Mouse (Mus musculus): ENCODE data around the gene Ccr1. TPM values are rescaled to one million over a fixed set of nuclear protein-coding genes. Genes with fewer than 3 reads are reported as not detected.
A peak's percentile ranks its signal among the peaks of the same experiment; 100 is the strongest.
"Not testable (repeated sequence)": the region's sequence is repeated elsewhere in the genome, so short reads cannot be mapped to it uniquely, and the experiment has no call there.

The Ccr1 gene
- total and polyA plus RNA-seq, 2 experiments = under 0.01 to 0.04 TPM

- Histone ChIP-seq H3K4me1 (ENCODE audit: control insufficient read depth, insufficient read depth, low read length) (peaks cover 10% of the 10 kb centered on the region; the same call in 1 of the 2 replicates), H3K79me2 (ENCODE audit: control insufficient read depth, insufficient read depth, low read length) (no peaks in the 10 kb centered on the region), H3K27ac (replicated peaks; ENCODE audit: insufficient read depth, low read depth, low read length) (peak overlapping the region; percentile 66), H3K27me3 (ENCODE audit: control insufficient read depth, insufficient read depth, low read length) (no peaks in the 10 kb centered on the region), H3K36me3 (ENCODE audit: control insufficient read depth, insufficient read depth, low read length) (no peaks in the 10 kb centered on the region), H3K4me3 (ENCODE audit: insufficient read depth, low read depth, low read length) (no peak overlapping the region), H3K9ac (ENCODE audit: low read depth, low read length) (no peak overlapping the region)
- 31% methylated on average over 8 of the region's 8 CpGs for WGBS
- TF ChIP-seq CTCF (IDR thresholded peaks at IDR 0.05; ENCODE audit: low read depth, low read length) (no peak), POLR2A (IDR thresholded peaks at IDR 0.05; ENCODE audit: extremely low read depth, insufficient read depth, low read length) (no peak)
- no peak for DNase-seq (ENCODE audit: extremely low read depth, low read depth, low spot score)
These were observed 39.7 kb downstream of the Ccr1 start for GRCm38 (mm10) chr9:123928759-123929246.

GRCm38 (mm10) chr9:123928118-123928758 lies 40.3 kb downstream of the Ccr1 start:
- H3K27ac ChIP-seq (replicated peaks; ENCODE audit: insufficient read depth, low read depth, low read length) = peak overlapping the region; percentile 66
- H3K79me2 ChIP-seq (ENCODE audit: control insufficient read depth, insufficient read depth, low read length) = no peaks in the 10 kb centered on the region
- H3K9ac ChIP-seq (ENCODE audit: low read depth, low read length) = no peak overlapping the region
- H3K36me3 ChIP-seq (ENCODE audit: control insufficient read depth, insufficient read depth, low read length) = no peaks in the 10 kb centered on the region
- DNase-seq (ENCODE audit: extremely low read depth, low read depth, low spot score) = no peak
- WGBS = 63% methylated on average over 12 of the region's 12 CpGs
- TF ChIP-seq CTCF (IDR thresholded peaks at IDR 0.05; ENCODE audit: low read depth, low read length) = no peak
- no peak for TF ChIP-seq POLR2A (IDR thresholded peaks at IDR 0.05; ENCODE audit: extremely low read depth, insufficient read depth, low read length)
- H3K4me1 ChIP-seq (ENCODE audit: control insufficient read depth, insufficient read depth, low read length) = peaks cover 12% of the 10 kb centered on the region; the same call in 1 of the 2 replicates
- H3K4me3 ChIP-seq (ENCODE audit: insufficient read depth, low read depth, low read length) = no peak overlapping the region
- no peaks in the 10 kb centered on the region for H3K27me3 ChIP-seq (ENCODE audit: control insufficient read depth, insufficient read depth, low read length)

- Histone ChIP-seq H3K9ac (ENCODE audit: low read depth, low read length) (0 out of 2 replicates have a peak overlapping the region, but pooled peaks have one; percentile 24), H3K27ac (replicated peaks; ENCODE audit: insufficient read depth, low read depth, low read length) (no peak overlapping the region), H3K27me3 (ENCODE audit: control insufficient read depth, insufficient read depth, low read length) (no peaks in the 10 kb centered on the region), H3K4me3 (ENCODE audit: insufficient read depth, low read depth, low read length) (no peak overlapping the region), H3K4me1 (ENCODE audit: control insufficient read depth, insufficient read depth, low read length) (peaks cover 11% of the 10 kb centered on the region; the same call in 1 of the 2 replicates), H3K79me2 (ENCODE audit: control insufficient read depth, insufficient read depth, low read length) (no peaks in the 10 kb centered on the region), H3K36me3 (ENCODE audit: control insufficient read depth, insufficient read depth, low read length) (no peaks in the 10 kb centered on the region)
- DNase-seq (ENCODE audit: extremely low read depth, low read depth, low spot score) = no peak
- 55% methylated on average over 16 of the region's 16 CpGs for WGBS
- TF ChIP-seq POLR2A (IDR thresholded peaks at IDR 0.05; ENCODE audit: extremely low read depth, insufficient read depth, low read length) (no peak), CTCF (IDR thresholded peaks at IDR 0.05; ENCODE audit: low read depth, low read length) (no peak)
These were observed 41.1 kb downstream of the Ccr1 start for GRCm38 (mm10) chr9:123927281-123927960.

GRCm38 (mm10) chr9:123926041-123926440 lies 42.5 kb downstream of the Ccr1 start:
- H3K27ac ChIP-seq (replicated peaks; ENCODE audit: insufficient read depth, low read depth, low read length) = not testable (repeated sequence)
- 3% methylated on average over 5 of the region's 5 CpGs for WGBS

GRCm38 (mm10) chr9:123925101-123925946 lies 43.2 kb downstream of the Ccr1 start:
- H3K9ac ChIP-seq (ENCODE audit: low read depth, low read length) = peak overlapping the region; percentile 86
- no peak for DNase-seq (ENCODE audit: extremely low read depth, low read depth, low spot score)
- no peaks in the 10 kb centered on the region for H3K79me2 ChIP-seq (ENCODE audit: control insufficient read depth, insufficient read depth, low read length)
- no peaks in the 10 kb centered on the region for H3K27me3 ChIP-seq (ENCODE audit: control insufficient read depth, insufficient read depth, low read length)
- TF ChIP-seq CTCF (IDR thresholded peaks at IDR 0.05; ENCODE audit: low read depth, low read length) (peak; percentile 51), POLR2A (IDR thresholded peaks at IDR 0.05; ENCODE audit: extremely low read depth, insufficient read depth, low read length) (0 out of 2 replicates have a peak, but pooled peaks have one; percentile 10)
- no peaks in the 10 kb centered on the region for H3K36me3 ChIP-seq (ENCODE audit: control insufficient read depth, insufficient read depth, low read length)
- peak overlapping the region; percentile 74 for H3K4me3 ChIP-seq (ENCODE audit: insufficient read depth, low read depth, low read length)
- WGBS = 5% methylated on average over 44 of the region's 44 CpGs
- H3K27ac ChIP-seq (replicated peaks; ENCODE audit: insufficient read depth, low read depth, low read length) = peak overlapping the region; percentile 76
- peaks cover 11% of the 10 kb centered on the region; the same call in 1 of the 2 replicates for H3K4me1 ChIP-seq (ENCODE audit: control insufficient read depth, insufficient read depth, low read length)

More at GRCm38 (mm10) chr9:123926041-123926440, 42.5 kb downstream of the Ccr1 start:
- H3K27me3 ChIP-seq (ENCODE audit: control insufficient read depth, insufficient read depth, low read length); H3K4me3 ChIP-seq (ENCODE audit: insufficient read depth, low read depth, low read length); H3K9ac ChIP-seq (ENCODE audit: low read depth, low read length); H3K79me2 ChIP-seq (ENCODE audit: control insufficient read depth, insufficient read depth, low read length); H3K36me3 ChIP-seq (ENCODE audit: control insufficient read depth, insufficient read depth, low read length): not testable (repeated sequence)
- peak; percentile 74 for DNase-seq (ENCODE audit: extremely low read depth, low read depth, low spot score)
- peaks cover 11% of the 10 kb centered on the region; the same call in 1 of the 2 replicates for H3K4me1 ChIP-seq (ENCODE audit: control insufficient read depth, insufficient read depth, low read length)
- 0 out of 2 replicates have a peak, but pooled peaks have one; percentile 4 for TF ChIP-seq CTCF (IDR thresholded peaks at IDR 0.05; ENCODE audit: low read depth, low read length)

Data from liver, adult 2 months (tissue).